Mouse (Mus musculus) embryonic facial prominence, embryonic 11.5 days (tissue): ENCODE measurements at regions not wholly inside any gene's neighbourhood (a gene's known extent, or its start where the extent isn't known, plus 50 kb on each side); places are given as distances from the start of the nearest gene placed in this dataset.

Experiments
- ATAC-seq: fragments of 200-750 bp; cut with Nextera tagmentation; replicated peaks from 2 replicates; pipeline ENCODE4 v1.8.0; 2017; ENCODE audit warnings: low read depth; ENCODE audit not compliant: insufficient number of reproducible peaks, low FRiP score, low TSS enrichment
- DNase-seq: peaks from one replicate; pipeline ENCODE4 v3.0.0-alpha.2; 2015; ENCODE audit warnings: low spot score
- H3K27ac ChIP-seq: fragments of 300-500 bp; sonication (generic); replicated peaks from 2 replicates; pipeline ENCODE4 v1.5.1; 2014; ENCODE audit warnings: mild to moderate bottlenecking, low read depth, low read length, control low read depth
- H3K27me3 ChIP-seq: fragments of 300-500 bp; sonication (generic); 2 replicates; pipeline ENCODE4 v1.6.1; 2014; ENCODE audit warnings: mild to moderate bottlenecking, low read length, moderate library complexity, mixed read lengths; ENCODE audit not compliant: control insufficient read depth, insufficient read depth
- H3K36me3 ChIP-seq: fragments of 300-500 bp; sonication (generic); replicated peaks from 2 replicates; pipeline ENCODE4 v1.6.1; 2014; ENCODE audit warnings: low read depth, mild to moderate bottlenecking, low read length, moderate library complexity, mixed read lengths; ENCODE audit not compliant: control insufficient read depth, insufficient read depth
- H3K4me1 ChIP-seq: fragments of 300-500 bp; sonication (generic); 2 replicates; pipeline ENCODE4 v1.6.1; 2014; ENCODE audit warnings: low read length, mixed read lengths; ENCODE audit not compliant: control insufficient read depth, insufficient read depth
- H3K4me2 ChIP-seq: fragments of 300-500 bp; sonication (generic); 2 replicates; pipeline ENCODE4 v1.6.1; 2014; ENCODE audit warnings: low read depth, mild to moderate bottlenecking, control low read depth, low read length, moderate library complexity
- H3K4me3 ChIP-seq: fragments of 300-500 bp; sonication (generic); 2 replicates; pipeline ENCODE4 v1.5.1; 2014; ENCODE audit warnings: low read depth, low read length, control low read depth
- H3K9ac ChIP-seq: fragments of 300-500 bp; sonication (generic); replicated peaks from 2 replicates; pipeline ENCODE4 v1.6.1; 2014; ENCODE audit warnings: mild to moderate bottlenecking, control low read depth, low read length
- H3K9me3 ChIP-seq: fragments of 300-500 bp; sonication (generic); replicated peaks from 2 replicates; pipeline ENCODE4 v1.6.1; 2016; ENCODE audit warnings: mild to moderate bottlenecking, low read length, inconsistent platforms, mixed read lengths; ENCODE audit not compliant: control insufficient read depth
- WGBS: fragments of 180-500 bp; shearing (Covaris S2); extraction: QIAGEN DNeasy Blood & Tissue Kit; methylation state at CpG from one replicate; pipeline ENCODE4 v1.1.7; 2014; 5-methylcytosine and 5-hydroxymethylcytosine counted together

- 85% methylated on average over 10 of the region's 10 CpGs for WGBS
- Histone ChIP-seq H3K4me3 (no peak overlapping the region), H3K27ac (no peak overlapping the region), H3K9ac (no peak overlapping the region), H3K4me1 (no peaks in the 10 kb centered on the region), H3K27me3 (no peaks in the 10 kb centered on the region), H3K4me2 (no peak overlapping the region), H3K9me3 (no peaks in the 10 kb centered on the region), H3K36me3 (no peaks in the 10 kb centered on the region)
- ATAC-seq: no peak
- DNase-seq: no peak
Measured at GRCm38 (mm10) chr4:131520636-131521306, 317.3 kb downstream of the Ptpru start.

GRCm38 (mm10) chr4:131521307-131521651 is 316.8 kb downstream of the Ptpru start:
- no peak for ATAC-seq
- H3K27ac ChIP-seq: no peak overlapping the region

GRCm38 (mm10) chr4:131525236-131525635 is 312.9 kb downstream of the Ptpru start:
- no peaks in the 10 kb centered on the region for H3K4me1 ChIP-seq
- no peak overlapping the region for H3K4me3 ChIP-seq
- DNase-seq (no peak), ATAC-seq (no peak)
- no peaks in the 10 kb centered on the region for H3K9me3 ChIP-seq
- H3K4me2 ChIP-seq: no peak overlapping the region
- H3K36me3 ChIP-seq: no peaks in the 10 kb centered on the region
- H3K27me3 ChIP-seq: no peaks in the 10 kb centered on the region
- no peak overlapping the region for H3K27ac ChIP-seq
- WGBS: 80% methylated on average over 3 of the region's 3 CpGs
- H3K9ac ChIP-seq: no peak overlapping the region

More at GRCm38 (mm10) chr4:131521307-131521651, 316.8 kb downstream of the Ptpru start:
- H3K4me1 ChIP-seq: no peaks in the 10 kb centered on the region
- no peaks in the 10 kb centered on the region for H3K27me3 ChIP-seq
- no peaks in the 10 kb centered on the region for H3K9me3 ChIP-seq
- no peak overlapping the region for H3K4me2 ChIP-seq
- DNase-seq: no peak
- WGBS: 75% methylated on average over 8 of the region's 8 CpGs
- H3K4me3 ChIP-seq: no peak overlapping the region
- no peak overlapping the region for H3K9ac ChIP-seq
- H3K36me3 ChIP-seq: no peaks in the 10 kb centered on the region

DNA sequence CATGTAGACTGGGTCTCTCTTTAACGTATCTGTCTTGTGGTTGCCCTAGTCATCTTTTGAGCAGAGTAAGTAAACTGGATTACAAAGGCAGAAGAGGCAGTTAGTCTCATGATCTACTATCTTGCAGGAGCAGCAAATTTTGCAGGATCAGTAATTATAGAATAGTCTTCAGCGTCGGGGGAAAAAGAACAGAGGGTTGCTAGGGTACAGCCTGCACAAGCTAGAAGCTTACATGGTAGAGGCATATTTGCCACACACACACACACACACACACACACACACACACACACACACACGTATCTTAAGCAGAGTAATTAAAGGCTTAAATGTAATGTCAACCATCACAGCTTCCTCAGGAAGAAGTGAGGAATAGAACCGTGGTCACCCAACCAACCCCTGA is 307.6 kb downstream of the Ptpru start:
- Histone ChIP-seq H3K27ac (no peak overlapping the region), H3K4me2 (no peak overlapping the region), H3K27me3 (no peaks in the 10 kb centered on the region), H3K4me1 (no peaks in the 10 kb centered on the region), H3K9ac (no peak overlapping the region), H3K36me3 (no peaks in the 10 kb centered on the region), H3K4me3 (no peak overlapping the region), H3K9me3 (no peaks in the 10 kb centered on the region)
- no peak for ATAC-seq
- WGBS: 70% methylated on average over 5 of the region's 5 CpGs
- no peak for DNase-seq

GRCm38 (mm10) chr4:131531003-131531402 is 307.1 kb downstream of the Ptpru start:
- no peak overlapping the region for H3K9ac ChIP-seq
- no peak for DNase-seq
- no peaks in the 10 kb centered on the region for H3K4me1 ChIP-seq
- H3K9me3 ChIP-seq: no peaks in the 10 kb centered on the region
- H3K27me3 ChIP-seq: no peaks in the 10 kb centered on the region
- H3K36me3 ChIP-seq: no peaks in the 10 kb centered on the region
- H3K4me3 ChIP-seq: no peak overlapping the region
- ATAC-seq: no peak
- H3K4me2 ChIP-seq: no peak overlapping the region
- H3K27ac ChIP-seq: no peak overlapping the region
- 69% methylated on average over 8 of the region's 8 CpGs for WGBS

DNA sequence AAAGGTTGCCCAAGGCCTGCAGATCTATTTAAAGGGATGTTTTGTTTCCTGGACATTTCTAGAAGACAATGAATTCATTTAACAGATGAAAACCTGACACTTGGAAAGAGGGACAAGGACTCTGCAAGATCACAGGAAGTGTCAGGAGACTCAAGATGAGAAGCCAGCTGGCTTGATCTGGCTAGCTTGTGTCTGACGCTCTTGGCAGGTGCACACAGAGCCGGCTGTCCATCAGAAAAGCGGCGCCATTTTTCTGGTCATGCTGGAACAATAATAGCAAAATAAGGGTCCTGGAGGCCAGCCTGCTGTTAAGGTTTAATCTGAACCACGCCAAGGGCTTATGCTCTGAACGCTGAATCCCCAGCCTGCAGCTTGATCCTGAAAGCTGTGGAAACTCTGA is 303.3 kb downstream of the Ptpru start:
- no peak for DNase-seq
- no peak overlapping the region for H3K9ac ChIP-seq
- no peak for ATAC-seq
- H3K4me1 ChIP-seq: no peaks in the 10 kb centered on the region
- WGBS: 80% methylated on average over 6 of the region's 6 CpGs
- H3K9me3 ChIP-seq: no peaks in the 10 kb centered on the region
- no peaks in the 10 kb centered on the region for H3K36me3 ChIP-seq
- H3K27me3 ChIP-seq: no peaks in the 10 kb centered on the region
- H3K27ac ChIP-seq: no peak overlapping the region
- no peak overlapping the region for H3K4me2 ChIP-seq
- no peak overlapping the region for H3K4me3 ChIP-seq

DNA sequence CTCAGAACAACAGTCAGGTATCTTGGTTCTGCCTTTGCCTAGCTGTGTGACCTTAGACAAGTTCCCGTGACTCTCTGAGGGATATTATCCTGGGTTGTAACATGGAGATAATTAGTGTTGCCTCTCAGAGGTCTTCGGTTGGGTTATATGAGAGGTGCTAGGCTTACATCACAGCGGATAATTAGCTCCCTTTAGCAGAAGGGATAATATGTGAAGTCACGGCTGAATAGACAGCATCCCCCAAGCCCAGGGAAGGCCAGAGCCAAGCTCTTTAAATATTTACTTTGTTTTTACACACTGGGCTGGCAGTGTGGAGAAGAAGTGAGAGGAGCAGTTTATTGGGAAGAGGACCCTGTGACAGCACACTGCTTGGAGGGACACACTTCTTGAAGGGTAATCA is 299.9 kb downstream of the Ptpru start:
- 63% methylated on average over 4 of the region's 4 CpGs for WGBS
- no peak for ATAC-seq
- H3K27ac ChIP-seq: no peak overlapping the region
- DNase-seq: no peak
- H3K9me3 ChIP-seq: no peaks in the 10 kb centered on the region
- H3K4me2 ChIP-seq: no peak overlapping the region
- no peak overlapping the region for H3K9ac ChIP-seq
- no peaks in the 10 kb centered on the region for H3K27me3 ChIP-seq
- H3K36me3 ChIP-seq: no peaks in the 10 kb centered on the region
- H3K4me3 ChIP-seq: no peak overlapping the region
- H3K4me1 ChIP-seq: no peaks in the 10 kb centered on the region

- no peak overlapping the region for H3K4me3 ChIP-seq
- H3K27ac ChIP-seq: no peak overlapping the region
- whole genome bisulfite sequencing: 57% methylated on average over 12 of the region's 12 CpGs
- no peak for ATAC-seq
- H3K36me3 ChIP-seq: no peaks in the 10 kb centered on the region
- DNase-seq: peak; percentile 13
- H3K4me2 ChIP-seq: no peak overlapping the region
- H3K9ac ChIP-seq: no peak overlapping the region
- H3K4me1 ChIP-seq: no peaks in the 10 kb centered on the region
- no peaks in the 10 kb centered on the region for H3K27me3 ChIP-seq
- no peaks in the 10 kb centered on the region for H3K9me3 ChIP-seq
Measured at GRCm38 (mm10) chr4:131546422-131547200, 291.5 kb downstream of the Ptpru start.
